Mouse (Mus musculus) spleen, postnatal 36 days (tissue): ENCODE measurements around the gene Wdr66.

Source experiments
- DNase-seq, 2 experiments: peaks; one replicate each; pipeline ENCODE4 v3.0.0; 2022; ENCODE audit warnings: low spot score in 2 of 2, mixed read lengths in 1 of 2

Wdr66 gene

GRCm38 (mm10) chr5:123313851-123314380, 62.0 kb downstream of the Wdr66 start:
- no peak for DNase-seq

- peak; percentile 75 to 76 for DNase-seq
Observed at GRCm38 (mm10) chr5:123315219-123315866, 63.4 kb downstream of the Wdr66 start.

- DNase-seq: peak; percentile 13 to 39
Observed at GRCm38 (mm10) chr5:123317992-123318391, 66.1 kb downstream of the Wdr66 start.

GRCm38 (mm10) chr5:123320136-123320535, 68.2 kb downstream of the Wdr66 start:
- DNase-seq: no peak

- DNase-seq: peak; percentile 31 to 47
Observed at GRCm38 (mm10) chr5:123324242-123324641, 72.3 kb downstream of the Wdr66 start.

GRCm38 (mm10) chr5:123326006-123326750, 74.3 kb downstream of the Wdr66 start:
- DNase-seq: no peak

GRCm38 (mm10) chr5:123326751-123327148, 74.8 kb downstream of the Wdr66 start:
- DNase-seq: peak; percentile 75 to 77

- DNase-seq: peak; percentile 29 to 44
Observed at GRCm38 (mm10) chr5:123327686-123328085, 75.8 kb downstream of the Wdr66 start.

- DNase-seq: no peak
Observed at GRCm38 (mm10) chr5:123333566-123333965, 81.7 kb downstream of the Wdr66 start.

GRCm38 (mm10) chr5:123336205-123336961, 84.5 kb downstream of the Wdr66 start:
- no peak for DNase-seq

- DNase-seq: no peak
Observed at GRCm38 (mm10) chr5:123338463-123338862, 86.6 kb downstream of the Wdr66 start.

- peak; percentile 88 to 89 for DNase-seq
Observed at GRCm38 (mm10) chr5:123343707-123344627, 92.1 kb downstream of the Wdr66 start, which contains the start of gene Bcl7a. TSS of gene Bcl7a (plus strand) at chr5:123343834.

- DNase-seq: no peak
Observed at GRCm38 (mm10) chr5:123344628-123344962, 92.7 kb downstream of the Wdr66 start.

GRCm38 (mm10) chr5:123344963-123345852, 93.3 kb downstream of the Wdr66 start:
- DNase-seq: peak; percentile 42 to 54

- peak; percentile 56 to 63 for DNase-seq
Observed at GRCm38 (mm10) chr5:123345853-123346654, 94.2 kb downstream of the Wdr66 start.

GRCm38 (mm10) chr5:123346701-123347270, 94.9 kb downstream of the Wdr66 start:
- DNase-seq: no peak

GRCm38 (mm10) chr5:123347985-123348384, 96.1 kb downstream of the Wdr66 start:
- DNase-seq: no peak

- DNase-seq: peak; percentile 41 to 45
Observed at GRCm38 (mm10) chr5:123350386-123350785, 98.5 kb downstream of the Wdr66 start.

- no peak for DNase-seq
Observed at GRCm38 (mm10) chr5:123355918-123356317, 104.0 kb downstream of the Wdr66 start.
